Mouse (Mus musculus): ENCODE measurements at regions not wholly inside any gene's neighbourhood (a gene's known extent, or its start where the extent isn't known, plus 50 kb on each side); places are given as distances from the start of the nearest gene placed in this dataset.
A peak's percentile ranks its signal among the peaks of the same experiment; 100 is the strongest.

- Histone ChIP-seq H3K27ac (ENCODE audit: insufficient read depth, low read depth, low read length) (no peak overlapping the region), H3K4me3 (ENCODE audit: insufficient read depth, low read length) (no peak overlapping the region), H3K4me1 (ENCODE audit: control insufficient read depth, insufficient read depth, low read length) (no peaks in the 10 kb centered on the region)
- TF ChIP-seq CTCF (IDR thresholded peaks at IDR 0.05; ENCODE audit: low read depth, low read length), result no peak
- TF ChIP-seq POLR2A (IDR thresholded peaks at IDR 0.05; ENCODE audit: borderline replicate concordance, low read depth, low read length), result no peak
These were observed 70.8 kb upstream of the Dpyd start for GRCm38 (mm10) chr3:118491101-118491500.

- H3K27ac ChIP-seq (ENCODE audit: insufficient read depth, low read depth, low read length), result no peak overlapping the region
- TF ChIP-seq POLR2A (IDR thresholded peaks at IDR 0.05; ENCODE audit: borderline replicate concordance, low read depth, low read length), result no peak
- TF ChIP-seq CTCF (IDR thresholded peaks at IDR 0.05; ENCODE audit: low read depth, low read length), result no peak
- no peak overlapping the region for H3K4me3 ChIP-seq (ENCODE audit: insufficient read depth, low read length)
- no peaks in the 10 kb centered on the region for H3K4me1 ChIP-seq (ENCODE audit: control insufficient read depth, insufficient read depth, low read length)
These were observed 70.1 kb upstream of the Dpyd start for GRCm38 (mm10) chr3:118491871-118492270.

GRCm38 (mm10) chr3:118494611-118495010 is 67.3 kb upstream of the Dpyd start:
- H3K4me3 ChIP-seq (ENCODE audit: insufficient read depth, low read length), result no peak overlapping the region
- no peaks in the 10 kb centered on the region for H3K4me1 ChIP-seq (ENCODE audit: control insufficient read depth, insufficient read depth, low read length)
- H3K27ac ChIP-seq (ENCODE audit: insufficient read depth, low read depth, low read length), result no peak overlapping the region
- TF ChIP-seq POLR2A (IDR thresholded peaks at IDR 0.05; ENCODE audit: borderline replicate concordance, low read depth, low read length) (no peak), CTCF (IDR thresholded peaks at IDR 0.05; ENCODE audit: low read depth, low read length) (no peak)

GRCm38 (mm10) chr3:118500234-118500633 is 61.7 kb upstream of the Dpyd start:
- no peak overlapping the region for H3K4me3 ChIP-seq (ENCODE audit: insufficient read depth, low read length)
- H3K27ac ChIP-seq (ENCODE audit: insufficient read depth, low read depth, low read length), result no peak overlapping the region
- H3K4me1 ChIP-seq (ENCODE audit: control insufficient read depth, insufficient read depth, low read length), result no peaks in the 10 kb centered on the region
- TF ChIP-seq CTCF (IDR thresholded peaks at IDR 0.05; ENCODE audit: low read depth, low read length), result no peak
- no peak for TF ChIP-seq POLR2A (IDR thresholded peaks at IDR 0.05; ENCODE audit: borderline replicate concordance, low read depth, low read length)

- no peaks in the 10 kb centered on the region for H3K4me1 ChIP-seq (ENCODE audit: control insufficient read depth, insufficient read depth, low read length)
- peak overlapping the region; percentile 62 for H3K4me3 ChIP-seq (ENCODE audit: insufficient read depth, low read length)
- no peak for TF ChIP-seq CTCF (IDR thresholded peaks at IDR 0.05; ENCODE audit: low read depth, low read length)
- TF ChIP-seq POLR2A (IDR thresholded peaks at IDR 0.05; ENCODE audit: borderline replicate concordance, low read depth, low read length), result no peak
- no peak overlapping the region for H3K27ac ChIP-seq (ENCODE audit: insufficient read depth, low read depth, low read length)
These were observed 54.2 kb upstream of the Dpyd start for GRCm38 (mm10) chr3:118507582-118508237.

GRCm38 (mm10) chr3:118510837-118511236 is 51.1 kb upstream of the Dpyd start:
- no peak overlapping the region for H3K27ac ChIP-seq (ENCODE audit: insufficient read depth, low read depth, low read length)
- no peak for TF ChIP-seq POLR2A (IDR thresholded peaks at IDR 0.05; ENCODE audit: borderline replicate concordance, low read depth, low read length)
- no peak for TF ChIP-seq CTCF (IDR thresholded peaks at IDR 0.05; ENCODE audit: low read depth, low read length)
- no peak overlapping the region for H3K4me3 ChIP-seq (ENCODE audit: insufficient read depth, low read length)
- no peaks in the 10 kb centered on the region for H3K4me1 ChIP-seq (ENCODE audit: control insufficient read depth, insufficient read depth, low read length)

GRCm38 (mm10) chr3:118511969-118512368 is 50.0 kb upstream of the Dpyd start:
- TF ChIP-seq POLR2A (IDR thresholded peaks at IDR 0.05; ENCODE audit: borderline replicate concordance, low read depth, low read length) (no peak), CTCF (IDR thresholded peaks at IDR 0.05; ENCODE audit: low read depth, low read length) (no peak)
- H3K27ac ChIP-seq (ENCODE audit: insufficient read depth, low read depth, low read length), result no peak overlapping the region

More at GRCm38 (mm10) chr3:118511969-118512368, 50.0 kb upstream of the Dpyd start:
- H3K4me1 ChIP-seq (ENCODE audit: control insufficient read depth, insufficient read depth, low read length), result no peaks in the 10 kb centered on the region
- no peak overlapping the region for H3K4me3 ChIP-seq (ENCODE audit: insufficient read depth, low read length)

Data from bone marrow macrophage, adult 2 months (primary cell).